Mouse (Mus musculus) forebrain, embryonic 11.5 days (tissue): ENCODE results near the gene Sycp2. TPM values are rescaled to one million over a fixed set of nuclear protein-coding genes. Genes with fewer than 3 reads are reported as not detected.

Experiments used
- ATAC-seq: fragments of 200-750 bp; cut with Nextera tagmentation; replicated peaks from 2 replicates; pipeline ENCODE4 v1.8.0; 2017; ENCODE audit warnings: moderate TSS enrichment; ENCODE audit not compliant: low FRiP score
- DNase-seq: peaks from one replicate; pipeline ENCODE4 v3.0.0-alpha.2; 2017; ENCODE audit warnings: low spot score
- H3K27ac ChIP-seq: fragments of 300-500 bp; sonication (generic); 2 replicates; pipeline ENCODE4 v1.5.1; 2014; ENCODE audit warnings: low read depth, low read length
- H3K27me3 ChIP-seq: fragments of 300-500 bp; sonication (generic); 2 replicates; pipeline ENCODE4 v1.6.1; 2014; ENCODE audit warnings: mild to moderate bottlenecking, low read length, mixed read lengths; ENCODE audit not compliant: control insufficient read depth, insufficient read depth
- H3K36me3 ChIP-seq: fragments of 300-500 bp; sonication (generic); 2 replicates; pipeline ENCODE4 v1.6.1; 2014; ENCODE audit warnings: mild to moderate bottlenecking, low read length, moderate library complexity, mixed read lengths; ENCODE audit not compliant: control insufficient read depth, insufficient read depth
- H3K4me1 ChIP-seq: fragments of 300-500 bp; sonication (generic); replicated peaks from 2 replicates; pipeline ENCODE4 v1.6.1; 2014; ENCODE audit warnings: low read length, mixed read lengths; ENCODE audit not compliant: control insufficient read depth, insufficient read depth
- H3K4me2 ChIP-seq: fragments of 300-500 bp; sonication (generic); 2 replicates; pipeline ENCODE4 v1.6.1; 2014; ENCODE audit warnings: low read depth, mild to moderate bottlenecking, low read length, moderate library complexity, mixed read lengths; ENCODE audit not compliant: severe bottlenecking
- H3K4me3 ChIP-seq: fragments of 300-500 bp; sonication (generic); 2 replicates; pipeline ENCODE4 v1.5.1; 2014; ENCODE audit warnings: low read depth, low read length
- H3K9ac ChIP-seq: fragments of 300-500 bp; sonication (generic); 2 replicates; pipeline ENCODE4 v1.6.1; 2014; ENCODE audit warnings: low read length
- H3K9me3 ChIP-seq: fragments of 300-500 bp; sonication (generic); 2 replicates; pipeline ENCODE4 v1.6.1; 2016; ENCODE audit warnings: low read length, mixed read lengths; ENCODE audit not compliant: control insufficient read depth
- WGBS: fragments of 180-500 bp; shearing (Covaris S2); extraction: QIAGEN DNeasy Blood & Tissue Kit; methylation state at CpG from one replicate; pipeline ENCODE4 v1.1.7; 2014; 5-methylcytosine and 5-hydroxymethylcytosine counted together
- polyA plus RNA-seq: library from polyadenylated mRNA; unstranded; fragments of >200 nt; fragmentation: Nextera tagmentation; extraction: Ambion mirVana; gene quantifications from 2 replicates; pipeline ENCODE4 v1.2.1, GENCODE M21; 2014

The Sycp2 gene
- polyA plus RNA-seq, 1 experiment from 2014 or later = 0.08 TPM

GRCm38 (mm10) chr2:178304188-178304529, 103.3 kb downstream of the Sycp2 start:
- ATAC-seq (peak; percentile 36), DNase-seq (no peak)
- 54% methylated on average over 1 of the region's 1 CpGs for WGBS
- no peaks in the 10 kb centered on the region for H3K36me3 ChIP-seq
- no peak overlapping the region for H3K9ac ChIP-seq
- H3K9me3 ChIP-seq = no peaks in the 10 kb centered on the region
- H3K27ac ChIP-seq = no peak overlapping the region
- no peaks in the 10 kb centered on the region; the same call in 1 of the 2 replicates for H3K4me1 ChIP-seq
- H3K27me3 ChIP-seq = no peaks in the 10 kb centered on the region
- H3K4me2 ChIP-seq = no peak overlapping the region
- H3K4me3 ChIP-seq = no peak overlapping the region

DNA sequence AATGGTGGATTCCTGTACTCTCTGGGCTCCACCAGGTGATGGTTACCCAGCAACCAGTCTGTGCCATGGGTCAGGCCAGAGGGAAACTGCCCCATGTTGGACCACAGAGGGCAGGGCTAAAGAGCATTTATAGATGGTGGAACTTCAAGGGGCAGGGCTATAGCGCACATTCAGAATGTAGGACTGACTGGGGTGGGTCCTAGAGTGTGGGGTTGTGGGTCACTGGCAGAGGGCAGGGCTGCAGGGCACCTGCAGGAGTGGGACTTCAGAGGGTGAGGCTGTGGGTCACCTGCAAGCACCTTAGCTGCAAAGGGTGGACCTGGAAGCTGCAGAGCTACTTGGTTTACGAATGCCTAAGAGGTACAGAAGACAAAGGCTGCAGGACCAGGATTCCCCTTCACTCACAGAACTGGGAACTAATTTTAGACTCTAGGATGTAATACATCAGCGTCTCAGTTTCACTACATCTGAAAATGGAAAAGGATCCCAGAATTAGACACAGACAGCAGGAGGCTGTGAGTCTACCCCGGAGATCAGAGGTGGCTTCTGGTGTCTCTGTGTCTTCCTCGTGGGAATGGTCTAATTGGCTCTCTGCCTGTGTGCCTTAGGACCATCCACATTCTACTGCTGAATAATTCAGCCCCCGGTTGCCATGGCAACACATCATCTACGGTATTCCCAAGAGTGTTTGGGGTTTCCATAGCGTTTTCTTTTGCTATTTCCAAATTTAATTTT, 103.9 kb downstream of the Sycp2 start:
- Histone ChIP-seq H3K4me2 (no peak overlapping the region), H3K27me3 (no peaks in the 10 kb centered on the region), H3K4me3 (no peak overlapping the region), H3K9me3 (no peaks in the 10 kb centered on the region), H3K4me1 (no peaks in the 10 kb centered on the region; the same call in 1 of the 2 replicates), H3K9ac (no peak overlapping the region), H3K36me3 (no peaks in the 10 kb centered on the region), H3K27ac (no peak overlapping the region)
- DNase-seq = peak; percentile 65
- peak; percentile 59 for ATAC-seq
- WGBS = 59% methylated on average over 8 of the region's 8 CpGs

Other genes starting within 250 kb of the Sycp2 start
- 0.76 and 0.79 TPM in 2 replicates for gene Ppp1r3d, start 6.8 kb upstream of the Sycp2 start, polyA plus RNA-seq
- 1.4 and 2.0 TPM in 2 replicates for gene Fam217b, start 6.8 kb upstream of the Sycp2 start, polyA plus RNA-seq
- gene Cdh26, start 22.8 kb upstream of the Sycp2 start, polyA plus RNA-seq = not detected in 2 replicates